Mouse (Mus musculus): ENCODE data around the gene Gm6890. TPM values are rescaled to one million over a fixed set of nuclear protein-coding genes. Genes with fewer than 3 reads are reported as not detected.
"Not testable (repeated sequence)": the region's sequence is repeated elsewhere in the genome, so short reads cannot be mapped to it uniquely, and the experiment has no call there.

Gm6890 gene
- not detected for total RNA-seq (2021)
- long read RNA-seq, experiment 1: 0 reads
- long read RNA-seq, experiment 2: 0 reads

- not testable (repeated sequence) for DNase-seq
These were observed at the start of gene Gm6890 for GRCm38 (mm10) chrX:74740627-74741026. Gm6890 (plus strand) TSS chrX:74740927.

GRCm38 (mm10) chrX:74726195-74726594 lies 14.5 kb upstream of the Gm6890 start:
- DNase-seq: not testable (repeated sequence)

- DNase-seq: peak in 1 of 2 experiments; percentile 2
These were observed 30.0 kb downstream of the Gm6890 start for GRCm38 (mm10) chrX:74770715-74771114.

Other genes starting within 250 kb of the Gm6890 start
- gene Olfr1326-ps1, start 166.0 kb upstream of the Gm6890 start, total RNA-seq (2021): not detected
- not detected for gene Olfr1325, start 148.2 kb upstream of the Gm6890 start, total RNA-seq (2021)
- gene Gm5640, start 95.3 kb upstream of the Gm6890 start, total RNA-seq (2021): under 1 TPM in 1 of 2 experiments, not detected in 1; 0.10 TPM
- not detected for gene Gm5936, start 96.3 kb downstream of the Gm6890 start, total RNA-seq (2021)

Data from adrenal gland, postnatal 36 days (tissue).